Mouse (Mus musculus): ENCODE data around the gene Kazn. TPM values are rescaled to one million over a fixed set of nuclear protein-coding genes. Genes with fewer than 3 reads are reported as not detected.
A peak's percentile ranks its signal among the peaks of the same experiment; 100 is the strongest.

Kazn gene
- polyA plus RNA-seq, 2 experiments from 2014 or later = not detected

DNA sequence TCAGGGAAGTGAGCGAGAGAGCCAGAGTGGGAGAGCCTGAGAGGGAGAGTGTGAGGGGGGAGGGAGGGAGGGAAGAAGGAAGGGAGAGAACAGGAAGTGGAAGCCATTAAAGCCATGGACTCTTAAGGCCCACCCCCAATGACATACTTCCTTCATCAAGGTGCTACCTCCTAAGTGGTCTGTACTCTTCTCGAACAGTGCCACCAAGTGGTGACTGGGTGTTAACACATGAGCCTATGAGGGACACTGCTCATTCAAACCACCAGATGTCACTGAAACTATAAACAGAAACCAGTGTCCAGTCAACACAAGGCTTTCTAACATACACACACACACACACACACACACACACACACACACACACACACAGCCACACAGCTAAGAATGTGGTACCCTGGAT, 77.1 kb downstream of the Kazn start:
- no peak for ATAC-seq

DNA sequence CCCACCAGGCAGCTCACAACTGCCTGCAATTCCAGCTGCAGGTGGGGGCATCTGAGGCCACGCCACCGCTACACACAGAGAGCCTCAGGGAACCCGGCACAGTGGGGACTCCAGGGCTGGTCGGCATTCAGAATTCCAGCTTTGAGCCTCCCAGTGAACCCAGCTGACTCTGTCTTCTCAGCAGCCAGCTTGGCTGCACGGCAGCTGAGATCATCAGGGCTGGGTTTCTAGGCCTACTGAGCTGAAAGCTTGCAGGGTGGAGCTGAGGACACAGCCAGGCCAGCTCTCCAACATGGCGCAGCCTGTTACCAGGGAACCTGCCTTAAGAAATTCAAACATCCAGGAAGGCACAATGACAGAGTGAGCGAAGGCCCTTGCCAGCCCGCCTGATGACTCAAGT, 79.2 kb downstream of the Kazn start:
- ATAC-seq = no peak

DNA sequence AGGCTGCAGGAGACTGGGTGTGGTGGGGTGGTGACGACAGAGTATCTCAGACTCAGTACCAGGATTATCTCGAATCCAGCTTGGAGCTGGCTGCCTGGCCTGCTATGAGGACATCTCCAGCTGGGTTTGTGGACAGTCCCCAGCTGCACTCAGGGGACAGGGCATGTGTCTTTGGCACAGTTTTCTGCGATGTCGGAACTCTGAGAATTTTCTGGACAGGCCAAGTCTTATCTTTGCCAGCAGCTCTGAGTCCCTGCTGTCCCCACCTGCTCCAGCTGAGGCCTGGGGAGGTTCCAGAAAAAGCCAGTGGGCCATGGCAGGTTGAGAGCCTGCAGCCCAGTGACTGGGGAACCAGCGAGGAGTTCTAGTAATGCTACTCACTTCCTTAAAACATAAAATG, 82.7 kb downstream of the Kazn start:
- no peak for ATAC-seq

- no peak for ATAC-seq
These were observed 85.0 kb downstream of the Kazn start for GRCm38 (mm10) chr4:142154246-142154645.

DNA sequence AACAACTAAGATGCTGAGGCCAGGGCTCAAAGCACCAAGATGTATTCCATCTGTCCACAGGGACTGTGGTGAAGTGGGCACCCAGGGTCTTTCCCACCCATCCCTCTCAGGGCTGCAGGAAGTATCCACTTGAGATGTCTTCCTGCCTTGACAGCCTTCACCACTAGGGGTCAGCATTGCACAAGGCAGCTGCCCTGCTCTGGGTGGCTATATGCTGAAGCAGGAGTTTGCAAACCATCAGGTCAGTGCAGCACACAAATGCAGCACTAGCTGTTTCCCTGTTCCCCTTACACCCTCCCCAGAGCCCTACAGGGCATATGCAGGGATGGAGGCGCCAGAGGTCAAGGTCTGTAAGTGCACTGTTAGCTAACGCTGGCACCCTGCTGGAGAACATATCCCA, 85.7 kb downstream of the Kazn start:
- peak; percentile 74 for ATAC-seq

GRCm38 (mm10) chr4:142152733-142153422, 86.3 kb downstream of the Kazn start:
- ATAC-seq = no peak

GRCm38 (mm10) chr4:142150086-142150485, 89.1 kb downstream of the Kazn start:
- ATAC-seq = no peak

DNA sequence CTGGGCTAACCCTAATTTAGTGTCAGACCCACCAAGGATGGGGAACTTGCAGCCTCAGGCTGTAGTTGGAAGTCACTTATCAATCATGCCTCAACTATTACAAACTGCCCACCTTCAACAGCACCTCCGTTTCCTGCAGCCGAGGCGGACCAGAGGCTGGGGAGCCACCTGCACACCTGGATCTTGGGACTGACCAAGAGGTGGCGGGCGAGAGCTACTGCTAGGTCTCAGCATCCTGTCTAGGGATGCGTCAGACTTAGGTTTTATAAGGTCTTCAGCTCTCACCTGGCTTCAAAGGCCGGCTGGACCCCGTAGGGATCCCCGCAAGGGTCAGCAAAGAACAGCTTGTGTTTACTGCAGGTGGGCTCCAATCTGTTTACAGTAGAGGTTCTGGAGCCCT, 90.0 kb downstream of the Kazn start:
- ATAC-seq = no peak

- no peak for ATAC-seq
These were observed 91.5 kb downstream of the Kazn start for GRCm38 (mm10) chr4:142147671-142148070.

DNA sequence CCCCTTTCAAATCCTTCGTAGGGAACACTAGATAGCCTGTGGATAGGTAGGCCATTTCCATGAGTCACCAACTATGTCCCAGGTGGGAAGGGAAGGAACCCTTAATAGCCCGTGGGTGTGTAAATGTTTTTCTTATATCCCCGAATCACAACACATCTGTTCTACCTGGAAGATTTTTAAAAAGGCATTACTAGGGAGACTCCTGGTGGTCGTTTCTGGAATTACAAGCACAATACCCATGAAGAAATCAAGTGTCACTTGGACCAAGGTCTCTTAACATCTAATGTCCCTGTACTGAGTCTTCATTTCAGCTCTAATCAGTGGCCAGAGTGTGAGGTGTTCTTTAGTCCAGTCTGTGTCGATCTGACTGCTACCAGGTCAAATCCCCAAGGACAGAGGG, 95.1 kb downstream of the Kazn start:
- no peak for ATAC-seq

DNA sequence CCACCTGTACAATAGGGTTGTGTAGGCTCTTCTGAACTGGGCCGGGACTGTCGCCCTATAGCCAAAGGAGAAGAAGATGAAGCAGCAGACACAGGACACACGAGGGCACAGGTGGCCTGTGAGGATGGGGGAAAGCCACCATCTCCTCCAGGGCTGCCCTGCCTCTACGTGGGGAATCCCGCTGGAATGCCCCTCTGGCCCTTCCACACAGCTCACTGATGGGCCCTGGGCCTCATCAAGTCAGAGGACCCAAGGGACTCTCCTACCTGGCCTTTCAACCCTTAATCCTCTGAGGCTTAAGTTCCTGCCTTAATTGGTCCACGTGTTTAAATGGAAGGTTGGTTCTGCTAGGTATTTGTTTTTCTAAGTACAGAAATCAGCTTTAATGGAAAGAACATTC, 95.9 kb downstream of the Kazn start:
- ATAC-seq = no peak

DNA sequence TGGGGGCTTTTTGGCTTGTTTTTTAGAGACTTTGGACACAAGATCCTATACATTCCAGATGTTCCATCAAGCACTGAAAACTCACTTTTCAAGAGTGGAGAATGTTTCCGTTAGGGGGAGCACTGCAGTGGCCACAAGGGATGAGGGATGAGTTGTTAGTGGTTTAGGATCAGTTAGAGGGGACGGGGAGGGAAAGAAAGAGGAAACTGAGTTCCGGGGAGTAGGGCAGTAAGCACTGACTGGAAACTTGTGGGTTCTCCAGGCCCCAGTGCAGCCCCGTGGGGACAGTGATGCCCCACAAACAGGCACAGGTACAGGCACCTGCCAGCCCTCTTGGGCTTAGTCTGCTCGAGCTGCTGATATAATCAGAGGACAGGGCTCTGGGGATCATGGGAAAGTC, 99.5 kb downstream of the Kazn start:
- ATAC-seq = no peak

DNA sequence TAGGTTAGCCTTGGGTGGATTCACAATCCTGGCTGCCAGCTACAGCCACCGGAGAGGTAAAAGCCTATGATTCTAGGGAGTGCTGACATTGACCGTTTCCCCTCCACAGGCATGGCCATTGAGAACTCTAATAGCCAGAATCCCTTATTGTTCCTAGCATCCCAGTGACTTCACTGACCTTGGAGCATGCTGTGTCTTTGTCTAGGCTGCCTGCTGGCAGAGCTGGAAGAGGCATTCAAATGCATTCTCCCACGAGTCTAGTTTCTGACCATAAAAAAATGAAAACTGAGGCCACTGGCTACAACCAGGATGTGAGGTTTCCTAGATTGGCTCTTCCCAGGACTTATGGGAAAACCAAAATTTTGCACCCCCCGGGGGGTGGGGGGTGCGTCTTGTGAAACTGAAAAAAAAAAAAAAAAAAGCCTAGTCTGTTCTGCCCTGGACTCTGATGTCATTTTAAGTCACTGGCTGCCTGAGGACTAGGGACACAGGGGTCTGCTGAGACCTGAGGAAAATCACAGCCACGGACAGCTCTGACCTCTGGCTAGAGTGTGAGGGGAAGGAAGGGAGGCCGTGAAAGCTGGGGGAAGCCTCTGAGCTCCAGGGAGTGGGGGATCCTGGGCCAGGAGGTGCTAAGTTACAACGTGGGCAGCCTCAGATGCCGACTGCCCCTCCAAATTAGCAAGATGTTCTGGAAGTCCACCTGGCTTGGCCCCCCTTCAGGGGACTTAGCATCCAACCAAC, 100.7 kb downstream of the Kazn start:
- ATAC-seq = no peak

GRCm38 (mm10) chr4:142136766-142137503, 102.3 kb downstream of the Kazn start:
- no peak for ATAC-seq

GRCm38 (mm10) chr4:142135515-142135914, 103.7 kb downstream of the Kazn start:
- no peak for ATAC-seq

GRCm38 (mm10) chr4:142130162-142130561, 109.0 kb downstream of the Kazn start:
- no peak for ATAC-seq

DNA sequence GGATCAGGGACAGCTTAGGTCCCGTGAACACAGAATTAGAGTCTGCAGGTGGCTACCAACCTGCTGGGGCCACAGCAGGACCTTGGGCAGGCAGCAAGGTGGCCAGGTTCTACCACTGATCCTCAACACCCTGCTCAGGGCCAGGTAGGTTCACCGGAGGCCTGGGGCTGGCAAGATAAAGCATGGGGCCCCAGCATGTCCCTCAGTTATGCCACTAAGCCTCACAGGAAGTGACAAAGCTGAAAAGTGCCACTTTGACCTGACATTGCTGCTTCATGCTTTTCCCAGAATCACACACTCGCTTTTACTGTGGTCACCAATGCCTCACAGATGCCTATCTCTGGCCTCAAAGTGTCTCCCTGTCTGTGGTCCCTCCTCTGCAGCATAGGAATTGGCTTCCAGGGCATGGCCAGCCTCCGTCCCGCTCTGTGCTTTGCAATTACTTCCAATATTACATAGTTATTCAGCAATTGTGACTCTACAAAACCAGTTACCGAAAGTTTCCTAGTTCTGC, 111.9 kb downstream of the Kazn start:
- no peak for ATAC-seq

DNA sequence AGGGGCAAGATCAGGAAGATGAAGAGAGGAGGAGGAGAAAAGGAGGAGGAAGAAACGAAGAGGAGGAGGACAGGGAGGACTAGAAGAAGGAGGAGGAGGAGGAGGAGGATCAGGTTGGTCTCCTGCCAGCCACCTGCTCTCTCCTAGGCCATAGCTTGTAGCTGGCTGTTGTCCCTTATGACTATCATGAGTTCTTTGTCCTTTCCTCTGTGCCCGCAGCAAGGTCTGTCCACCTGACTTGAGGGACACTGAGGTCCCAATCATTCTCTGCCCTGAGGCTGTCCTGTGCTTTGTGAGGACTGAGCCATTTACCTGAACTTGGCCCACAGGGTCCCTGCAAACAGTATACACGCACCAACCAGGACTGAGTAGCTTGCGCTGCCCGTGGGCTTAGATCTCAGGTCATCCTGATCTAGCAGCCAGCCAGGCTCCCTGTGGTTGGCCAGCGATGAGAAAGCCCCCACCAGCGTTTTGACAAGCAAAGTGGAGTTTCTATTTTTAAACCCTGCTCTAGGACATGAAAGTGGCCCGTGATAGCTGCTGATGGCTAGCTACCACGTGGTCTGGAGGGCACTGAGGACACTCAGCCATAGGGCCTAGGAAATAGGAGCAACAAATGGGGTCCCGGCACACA, 112.4 kb downstream of the Kazn start:
- ATAC-seq = no peak

DNA sequence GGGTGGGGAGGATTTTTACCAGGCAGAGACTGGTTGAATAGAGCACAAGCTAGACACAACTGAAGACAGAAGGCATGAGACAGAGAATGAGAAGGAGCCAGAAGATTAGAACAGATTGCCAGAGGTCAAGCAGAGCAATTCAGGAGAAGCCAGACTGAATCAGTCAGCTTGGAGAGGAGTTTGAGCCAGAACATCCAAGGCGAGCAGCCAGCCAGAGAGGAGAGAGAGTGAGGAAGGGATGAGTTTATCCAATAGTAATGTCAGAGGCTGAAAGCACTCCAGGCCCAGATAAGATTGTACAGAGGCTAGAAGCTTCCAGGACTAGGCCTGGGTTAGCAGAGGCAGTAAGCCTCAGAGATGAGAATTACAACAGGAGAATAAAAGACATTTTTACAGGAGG, 118.0 kb downstream of the Kazn start:
- no peak for ATAC-seq

GRCm38 (mm10) chr4:142118522-142118921, 120.7 kb downstream of the Kazn start:
- ATAC-seq = no peak

DNA sequence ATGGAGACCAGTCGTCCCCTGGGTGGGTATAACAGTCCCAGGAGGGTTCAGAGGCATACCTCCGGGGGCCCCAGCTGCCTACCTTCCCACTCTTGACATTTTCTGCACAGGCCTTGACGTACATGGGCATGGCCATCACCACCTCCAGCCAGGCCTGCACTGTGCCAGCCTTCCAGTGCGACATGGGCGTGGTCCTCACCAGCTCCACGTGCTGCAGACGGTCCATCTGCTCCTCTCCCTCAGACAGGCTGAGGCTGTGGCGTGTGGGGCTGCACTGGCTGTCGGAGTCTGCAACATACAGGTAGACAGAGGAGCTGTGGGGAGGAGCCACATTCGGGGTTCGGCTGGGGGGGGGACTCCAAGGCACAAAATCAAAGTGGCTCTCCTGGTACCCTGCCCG, 121.2 kb downstream of the Kazn start:
- ATAC-seq = no peak

DNA sequence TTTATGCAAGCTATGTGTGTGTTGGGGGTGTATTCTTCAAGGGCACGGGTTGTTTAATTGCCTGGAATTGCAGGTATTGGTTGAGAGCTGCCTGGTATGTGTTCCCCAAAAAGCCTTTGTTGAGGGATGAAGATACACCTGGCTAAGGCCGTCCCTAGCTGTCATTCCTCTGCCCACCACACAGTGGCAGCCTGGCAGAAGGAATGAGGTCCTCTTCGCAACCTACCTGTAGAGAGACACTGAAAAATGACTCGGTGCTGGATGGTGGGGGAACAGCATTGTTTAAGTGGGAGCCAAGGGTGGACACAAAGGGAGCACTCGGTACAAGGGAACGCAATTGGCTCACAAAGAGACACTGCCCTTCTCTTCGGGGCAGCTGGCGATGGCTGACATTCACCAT, 125.9 kb downstream of the Kazn start:
- ATAC-seq = no peak

DNA sequence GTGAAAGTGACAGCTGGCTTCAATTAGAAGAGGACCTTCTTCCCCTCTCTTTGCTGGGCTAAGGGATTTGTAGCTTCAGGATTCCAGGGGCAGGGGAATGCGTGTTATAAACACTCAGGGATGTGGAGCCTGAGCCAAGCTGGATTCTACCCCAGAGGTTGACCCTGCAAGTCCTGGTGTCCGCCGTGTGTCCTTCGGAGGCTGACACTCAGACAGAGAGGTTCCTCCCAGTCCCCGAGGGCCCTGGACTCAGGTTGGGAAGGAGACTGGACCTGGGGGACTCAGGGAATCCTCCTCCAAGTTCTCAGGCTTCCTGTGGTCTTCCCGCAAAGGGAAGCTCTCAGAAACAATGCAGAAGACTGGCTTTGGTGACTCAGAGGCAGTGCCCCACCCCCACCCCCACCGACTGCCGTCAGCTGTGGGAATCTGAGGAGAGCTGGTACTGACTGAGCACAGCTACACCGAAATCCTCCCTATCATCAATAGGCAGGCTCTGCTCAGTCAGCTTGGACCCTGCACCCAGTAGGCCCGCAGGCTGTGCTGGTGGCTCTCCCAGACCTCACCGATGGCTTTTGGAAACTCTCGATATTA, 136.0 kb downstream of the Kazn start:
- ATAC-seq = no peak
